Mouse (Mus musculus): ENCODE results near the gene Celsr1. TPM values are rescaled to one million over a fixed set of nuclear protein-coding genes. Genes with fewer than 3 reads are reported as not detected.

Celsr1 gene
- total and polyA plus RNA-seq, 3 experiments = 4.5 to 5.2 (median 5.0) TPM

GRCm38 (mm10) chr15:86075305-86076047 lies 41.9 kb upstream of the Celsr1 start:
- Histone ChIP-seq H3K27ac (no peak overlapping the region; the same call in 1 of the 2 replicates), H3K27me3 (ENCODE audit: control insufficient read depth, insufficient read depth, low read length) (no peaks in the 10 kb centered on the region), H3K4me1 (ENCODE audit: control insufficient read depth, insufficient read depth, low read length) (peaks cover 35% of the 10 kb centered on the region), H3K79me2 (replicated peaks; ENCODE audit: control insufficient read depth, insufficient read depth, low read length) (peaks cover 3% of the 10 kb centered on the region), H3K36me3 (ENCODE audit: control insufficient read depth, insufficient read depth, low read length) (no peaks in the 10 kb centered on the region), H3K4me3 (no peak overlapping the region), H3K9ac (ENCODE audit: low read depth, low read length) (no peak overlapping the region)
- intact Hi-C loops (cut with DNase I) = no loop called here
- TF ChIP-seq EP300 (IDR thresholded peaks at IDR 0.05; ENCODE audit: insufficient read depth, low read depth, low read length) (no peak), CTCF (IDR thresholded peaks at IDR 0.05) (no peak), POLR2A (IDR thresholded peaks at IDR 0.05; ENCODE audit: insufficient read depth, low read depth, low read length) (no peak)
- WGBS = 60% methylated on average over 20 of the region's 20 CpGs
- no peak for DNase-seq

DNA sequence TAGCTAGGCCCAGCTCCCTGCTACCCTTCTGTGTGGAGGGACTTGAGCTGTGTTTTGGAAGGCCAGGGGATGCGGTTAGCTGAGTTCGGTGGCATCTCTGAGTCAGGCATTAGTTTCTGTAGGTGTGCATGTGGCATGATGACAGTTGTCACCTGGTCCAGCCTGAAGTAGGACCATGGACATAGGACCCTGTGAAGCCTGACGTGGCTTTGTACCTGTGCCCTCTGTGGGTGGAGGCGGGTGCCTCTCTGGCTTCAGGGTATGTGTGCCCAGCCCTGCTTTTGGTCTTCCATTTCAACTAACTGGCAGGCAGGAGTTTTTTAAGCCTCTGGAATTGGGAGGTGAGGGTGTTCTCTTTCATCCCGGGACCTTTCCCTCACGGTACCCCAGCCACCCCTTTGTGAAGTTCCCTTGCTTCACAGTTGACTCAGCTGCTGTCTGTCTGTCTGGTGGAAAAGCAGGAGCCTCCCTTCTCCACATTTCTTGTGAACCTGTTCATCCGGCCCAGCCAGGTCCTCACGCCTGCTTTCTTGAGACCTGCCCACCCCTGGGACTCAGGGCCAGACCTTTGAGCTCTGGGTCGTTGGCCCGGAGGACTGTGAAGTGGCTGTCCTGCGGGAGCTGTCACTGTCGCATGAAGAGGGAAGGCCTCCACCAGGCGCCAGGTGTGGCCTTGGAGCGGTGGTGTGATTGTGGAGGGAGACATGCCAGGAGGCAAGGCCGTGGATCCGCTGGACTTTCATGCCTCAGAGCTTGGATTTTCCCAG lies 40.8 kb upstream of the Celsr1 start:
- H3K4me1 ChIP-seq (ENCODE audit: control insufficient read depth, insufficient read depth, low read length) = peaks cover 26% of the 10 kb centered on the region
- no peak overlapping the region for H3K4me3 ChIP-seq
- WGBS = 76% methylated on average over 16 of the region's 16 CpGs
- H3K27ac ChIP-seq = no peak overlapping the region
- no peaks in the 10 kb centered on the region for H3K27me3 ChIP-seq (ENCODE audit: control insufficient read depth, insufficient read depth, low read length)
- no peak overlapping the region for H3K9ac ChIP-seq (ENCODE audit: low read depth, low read length)
- intact Hi-C loops (cut with DNase I) = no loop called here
- no peak for DNase-seq
- TF ChIP-seq EP300 (IDR thresholded peaks at IDR 0.05; ENCODE audit: insufficient read depth, low read depth, low read length) (no peak), POLR2A (IDR thresholded peaks at IDR 0.05; ENCODE audit: insufficient read depth, low read depth, low read length) (no peak), CTCF (IDR thresholded peaks at IDR 0.05) (no peak)
- peaks cover 3% of the 10 kb centered on the region for H3K79me2 ChIP-seq (replicated peaks; ENCODE audit: control insufficient read depth, insufficient read depth, low read length)
- H3K36me3 ChIP-seq (ENCODE audit: control insufficient read depth, insufficient read depth, low read length) = no peaks in the 10 kb centered on the region

DNA sequence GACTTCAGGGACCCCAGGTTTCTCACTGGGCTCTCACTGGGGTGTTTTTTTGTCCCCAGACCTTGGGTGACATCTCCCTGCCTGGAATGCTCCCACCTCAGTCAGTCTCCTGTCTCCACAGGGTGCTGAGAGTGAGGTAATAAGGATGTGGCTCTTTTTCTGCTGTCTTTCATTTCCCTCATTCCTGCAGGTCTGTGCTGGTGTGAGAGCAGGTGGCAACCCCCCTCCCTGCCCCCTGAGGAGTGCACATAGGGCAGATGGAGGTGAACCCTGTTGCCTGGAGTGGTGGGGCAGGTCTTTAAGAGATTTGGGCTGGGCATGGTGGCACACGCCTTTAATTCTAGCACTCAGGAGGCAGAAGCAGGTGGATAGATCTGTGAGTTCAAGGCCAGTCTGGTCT lies 37.6 kb upstream of the Celsr1 start:
- peak in 1 of 2 experiments; percentile 2 for DNase-seq
- Histone ChIP-seq H3K9ac (ENCODE audit: low read depth, low read length) (no peak overlapping the region), H3K79me2 (replicated peaks; ENCODE audit: control insufficient read depth, insufficient read depth, low read length) (peaks cover 3% of the 10 kb centered on the region), H3K27ac (no peak overlapping the region), H3K4me1 (ENCODE audit: control insufficient read depth, insufficient read depth, low read length) (peaks cover 16% of the 10 kb centered on the region), H3K36me3 (ENCODE audit: control insufficient read depth, insufficient read depth, low read length) (no peaks in the 10 kb centered on the region), H3K27me3 (ENCODE audit: control insufficient read depth, insufficient read depth, low read length) (no peaks in the 10 kb centered on the region), H3K4me3 (no peak overlapping the region)
- WGBS = 93% methylated on average over 1 of the region's 1 CpGs
- TF ChIP-seq POLR2A (IDR thresholded peaks at IDR 0.05; ENCODE audit: insufficient read depth, low read depth, low read length) (no peak), EP300 (IDR thresholded peaks at IDR 0.05; ENCODE audit: insufficient read depth, low read depth, low read length) (no peak), CTCF (IDR thresholded peaks at IDR 0.05) (no peak)
- intact Hi-C loops (cut with DNase I) = no loop called here

DNA sequence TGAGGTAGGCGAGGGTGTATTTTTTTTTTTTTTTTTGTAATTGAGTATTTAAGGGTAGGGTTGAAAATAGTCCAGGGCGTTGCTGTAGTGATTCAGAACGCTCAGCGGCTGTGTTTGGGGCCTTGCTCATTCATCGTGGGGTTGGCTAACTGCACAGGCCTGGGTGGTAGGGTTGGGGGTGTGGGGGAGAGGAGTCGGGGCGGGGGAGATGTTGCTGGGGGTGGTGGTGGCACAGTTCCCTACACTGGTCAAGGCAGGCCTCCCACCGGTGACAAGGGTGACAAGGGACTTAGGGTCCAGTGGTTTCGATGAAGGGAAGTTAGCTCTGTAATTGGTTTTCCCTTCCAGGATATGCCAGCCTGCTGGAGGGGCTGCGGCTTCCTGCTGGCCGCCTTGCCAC lies 36.8 kb upstream of the Celsr1 start:
- peaks cover 8% of the 10 kb centered on the region for H3K4me1 ChIP-seq (ENCODE audit: control insufficient read depth, insufficient read depth, low read length)
- peak in 1 of 2 experiments; percentile 4 for DNase-seq
- H3K4me3 ChIP-seq = no peak overlapping the region
- H3K27me3 ChIP-seq (ENCODE audit: control insufficient read depth, insufficient read depth, low read length) = no peaks in the 10 kb centered on the region
- intact Hi-C loops (cut with DNase I) = no loop called here
- TF ChIP-seq POLR2A (IDR thresholded peaks at IDR 0.05; ENCODE audit: insufficient read depth, low read depth, low read length) (no peak), CTCF (IDR thresholded peaks at IDR 0.05) (no peak), EP300 (IDR thresholded peaks at IDR 0.05; ENCODE audit: insufficient read depth, low read depth, low read length) (no peak)
- 60% methylated on average over 11 of the region's 11 CpGs for WGBS
- H3K36me3 ChIP-seq (ENCODE audit: control insufficient read depth, insufficient read depth, low read length) = no peaks in the 10 kb centered on the region
- no peak overlapping the region for H3K9ac ChIP-seq (ENCODE audit: low read depth, low read length)
- H3K27ac ChIP-seq = no peak overlapping the region
- peaks cover 2% of the 10 kb centered on the region for H3K79me2 ChIP-seq (replicated peaks; ENCODE audit: control insufficient read depth, insufficient read depth, low read length)

GRCm38 (mm10) chr15:86069011-86069791 lies 35.6 kb upstream of the Celsr1 start:
- no peak overlapping the region for H3K27ac ChIP-seq
- peaks cover 7% of the 10 kb centered on the region for H3K4me1 ChIP-seq (ENCODE audit: control insufficient read depth, insufficient read depth, low read length)
- WGBS = 87% methylated on average over 10 of the region's 10 CpGs
- peaks cover 3% of the 10 kb centered on the region for H3K79me2 ChIP-seq (replicated peaks; ENCODE audit: control insufficient read depth, insufficient read depth, low read length)
- H3K27me3 ChIP-seq (ENCODE audit: control insufficient read depth, insufficient read depth, low read length) = no peaks in the 10 kb centered on the region
- H3K4me3 ChIP-seq = no peak overlapping the region
- intact Hi-C loops (cut with DNase I) = no loop called here
- H3K9ac ChIP-seq (ENCODE audit: low read depth, low read length) = no peak overlapping the region
- no peak for TF ChIP-seq POLR2A (IDR thresholded peaks at IDR 0.05; ENCODE audit: insufficient read depth, low read depth, low read length)
- no peaks in the 10 kb centered on the region for H3K36me3 ChIP-seq (ENCODE audit: control insufficient read depth, insufficient read depth, low read length)
- DNase-seq = peak in 1 of 2 experiments; percentile 15

Data from heart, adult 2 months (tissue).